Mouse (Mus musculus): Measurements from ENCODE around the gene Igf2r.

- TF ChIP-seq CTCF (IDR thresholded peaks at IDR 0.05; ENCODE audit: insufficient read depth, low read depth, low read length) = no peak
- TF ChIP-seq POLR2A (IDR thresholded peaks at IDR 0.05; ENCODE audit: insufficient read depth, low read depth, low read length) = no peak
These were observed 85.9 kb downstream of the Igf2r start for GRCm38 (mm10) chr17:12683582-12683981.

Measured in olfactory bulb, adult 2 months (tissue).